Mouse (Mus musculus) forebrain, embryonic 10.5 days (tissue): ENCODE results near the gene Tnfrsf19. TPM values are rescaled to one million over a fixed set of nuclear protein-coding genes. Genes with fewer than 3 reads are reported as not detected.

Experiments
- DNase-seq: peaks from one replicate; pipeline ENCODE4 v3.0.0-alpha.2; 2017; ENCODE audit warnings: low spot score; ENCODE audit errors: extremely low spot score
- H3K27ac ChIP-seq: fragments of 300-500 bp; sonication (generic); 2 replicates; pipeline ENCODE4 v1.5.1; 2016; ENCODE audit warnings: mild to moderate bottlenecking
- H3K27me3 ChIP-seq: fragments of 300-500 bp; sonication (generic); 2 replicates; pipeline ENCODE4 v1.6.1; 2016; ENCODE audit warnings: mild to moderate bottlenecking; ENCODE audit not compliant: poor library complexity, severe bottlenecking
- H3K36me3 ChIP-seq: fragments of 300-500 bp; sonication (generic); replicated peaks from 2 replicates; pipeline ENCODE4 v1.6.1; 2016; ENCODE audit warnings: mild to moderate bottlenecking, moderate library complexity
- H3K4me1 ChIP-seq: fragments of 300-500 bp; sonication (generic); 2 replicates; pipeline ENCODE4 v1.6.1; 2016
- H3K4me3 ChIP-seq: fragments of 300-500 bp; sonication (generic); 2 replicates; pipeline ENCODE4 v1.5.1; 2016; ENCODE audit warnings: mild to moderate bottlenecking, moderate library complexity
- H3K9me3 ChIP-seq: fragments of 300-500 bp; sonication (generic); 2 replicates; pipeline ENCODE4 v1.6.1; 2016; ENCODE audit warnings: mild to moderate bottlenecking, moderate library complexity
- WGBS: fragments of 180-500 bp; shearing (Covaris S2); methylation state at CpG from one replicate; pipeline ENCODE4 v1.1.7; 2016; 5-methylcytosine and 5-hydroxymethylcytosine counted together
- polyA plus RNA-seq: library from polyadenylated mRNA; unstranded; fragments of >200 nt; fragmentation: Nextera tagmentation; extraction: Ambion mirVana; gene quantifications from 2 replicates; pipeline ENCODE4 v1.2.1, GENCODE M21; 2016

Gene Tnfrsf19
- 102 and 110 TPM in 2 replicates for polyA plus RNA-seq

DNA sequence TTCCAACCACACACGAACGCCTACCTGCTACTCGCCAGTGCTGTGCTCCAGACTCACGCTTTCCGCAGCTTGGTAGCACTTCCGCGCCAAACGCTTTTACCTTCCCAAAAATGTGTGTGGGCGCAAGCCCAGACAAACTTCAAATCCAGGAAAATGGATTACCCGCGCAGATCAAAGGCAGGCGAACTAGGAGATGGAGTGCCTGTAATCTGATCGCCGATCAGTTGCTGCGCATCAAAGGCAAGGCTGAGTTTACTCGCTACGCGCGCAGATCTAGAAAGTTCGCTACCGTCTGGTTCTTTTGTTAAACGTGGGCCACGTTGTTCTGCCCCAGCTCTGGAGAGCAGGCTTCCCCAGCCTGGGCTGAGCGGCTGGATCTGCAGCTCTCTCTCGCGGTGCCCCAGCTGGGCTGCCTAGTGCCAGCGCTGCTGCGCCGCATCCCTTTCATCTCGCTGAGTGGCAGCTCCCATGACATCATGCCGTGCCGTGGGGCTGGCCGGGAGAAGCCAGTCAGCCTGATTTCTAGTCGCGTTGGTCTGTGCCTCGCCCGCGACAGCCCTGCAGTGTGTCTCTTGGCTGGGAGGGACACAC lies at the start of gene Tnfrsf19:
TSS of gene Tnfrsf19 (minus strand) at position 400 of the 591 bp plus-strand sequence.
- WGBS = under 1% methylated on average over 38 of the region's 38 CpGs
- peak within 1 kb of the TSS; percentile 95 for H3K27ac ChIP-seq
- H3K27me3 ChIP-seq = peaks cover 44% of the 10 kb centered on the region
- DNase-seq = peak; percentile 95
- no peaks in the 10 kb centered on the region for H3K9me3 ChIP-seq
- H3K36me3 ChIP-seq = 0 out of 2 replicates have a peak, but pooled peaks cover 6% of the 10 kb centered on the region
- peaks cover 69% of the 10 kb centered on the region for H3K4me1 ChIP-seq
- H3K4me3 ChIP-seq = peak within 1 kb of the TSS; percentile 64

DNA sequence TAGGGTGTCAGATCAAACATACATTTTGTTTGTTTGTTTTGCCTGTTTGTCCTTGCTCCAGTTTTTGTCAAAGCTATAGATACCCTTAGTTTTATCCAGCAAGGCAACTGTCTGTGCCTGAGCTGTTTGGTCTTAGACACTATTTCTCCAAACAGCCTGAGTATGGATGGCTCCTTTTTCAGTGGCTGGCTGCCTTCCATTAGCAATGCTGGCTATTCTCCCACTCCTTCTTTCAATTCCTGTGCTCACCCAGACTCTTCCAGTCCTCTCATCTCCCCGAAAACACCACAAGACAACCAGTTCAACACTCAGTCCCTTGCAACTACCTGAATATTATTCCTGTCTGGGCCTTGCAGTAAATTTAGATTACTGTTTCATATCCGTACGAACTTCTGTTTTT lies 45.8 kb upstream of the Tnfrsf19 start:
- no peak overlapping the region for H3K27ac ChIP-seq
- no peak for DNase-seq
- WGBS = 91% methylated on average over 3 of the region's 3 CpGs

GRCm38 (mm10) chr14:61090955-61091354 lies 44.7 kb upstream of the Tnfrsf19 start:
- no peak overlapping the region for H3K4me3 ChIP-seq
- no peak for DNase-seq
- no peaks in the 10 kb centered on the region for H3K9me3 ChIP-seq
- H3K27me3 ChIP-seq = no peaks in the 10 kb centered on the region
- H3K4me1 ChIP-seq = no peaks in the 10 kb centered on the region
- H3K27ac ChIP-seq = no peak overlapping the region
- H3K36me3 ChIP-seq = no peaks in the 10 kb centered on the region
- WGBS = 84% methylated on average over 5 of the region's 5 CpGs

More for the DNA sequence above, 45.8 kb upstream of the Tnfrsf19 start:
- Histone ChIP-seq H3K9me3 (no peaks in the 10 kb centered on the region), H3K4me3 (no peak overlapping the region), H3K36me3 (no peaks in the 10 kb centered on the region), H3K4me1 (no peaks in the 10 kb centered on the region), H3K27me3 (no peaks in the 10 kb centered on the region)

- DNase-seq = no peak
- H3K27me3 ChIP-seq = no peaks in the 10 kb centered on the region
- no peak overlapping the region for H3K4me3 ChIP-seq
- H3K4me1 ChIP-seq = 0 out of 2 replicates have a peak, but pooled peaks cover 5% of the 10 kb centered on the region
- peaks cover 4% of the 10 kb centered on the region; the same call in 1 of the 2 replicates for H3K9me3 ChIP-seq
- H3K36me3 ChIP-seq = no peaks in the 10 kb centered on the region
- H3K27ac ChIP-seq = no peak overlapping the region
- WGBS = 79% methylated on average over 8 of the region's 8 CpGs
Measured at GRCm38 (mm10) chr14:61088187-61088586, 41.9 kb upstream of the Tnfrsf19 start.

DNA sequence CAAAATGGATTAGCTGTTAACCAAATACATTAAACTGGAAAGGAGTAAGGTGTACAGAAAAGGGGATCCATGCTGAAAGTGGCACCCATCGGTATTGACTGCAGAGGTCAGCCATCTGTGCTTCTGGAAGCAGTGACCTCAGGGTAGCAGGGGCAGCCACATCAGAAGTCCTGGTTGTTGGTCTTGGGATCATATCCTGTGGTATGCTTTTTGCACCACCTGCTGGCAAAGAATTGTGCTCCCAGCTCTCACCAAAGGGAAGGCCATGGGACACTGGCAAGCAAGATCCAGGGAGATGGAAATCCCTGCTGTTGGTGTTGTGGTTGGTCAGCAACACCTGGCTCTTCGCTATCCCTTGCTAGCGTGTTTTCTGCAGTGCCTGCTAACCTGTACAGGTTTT lies 39.0 kb upstream of the Tnfrsf19 start:
- H3K27ac ChIP-seq = no peak overlapping the region
- no peaks in the 10 kb centered on the region for H3K36me3 ChIP-seq
- 67% methylated on average over 3 of the region's 3 CpGs for WGBS
- no peak overlapping the region for H3K4me3 ChIP-seq
- H3K27me3 ChIP-seq = no peaks in the 10 kb centered on the region
- peaks cover 4% of the 10 kb centered on the region; the same call in 1 of the 2 replicates for H3K9me3 ChIP-seq
- 0 out of 2 replicates have a peak, but pooled peaks cover 5% of the 10 kb centered on the region for H3K4me1 ChIP-seq
- peak; percentile 42 for DNase-seq

DNA sequence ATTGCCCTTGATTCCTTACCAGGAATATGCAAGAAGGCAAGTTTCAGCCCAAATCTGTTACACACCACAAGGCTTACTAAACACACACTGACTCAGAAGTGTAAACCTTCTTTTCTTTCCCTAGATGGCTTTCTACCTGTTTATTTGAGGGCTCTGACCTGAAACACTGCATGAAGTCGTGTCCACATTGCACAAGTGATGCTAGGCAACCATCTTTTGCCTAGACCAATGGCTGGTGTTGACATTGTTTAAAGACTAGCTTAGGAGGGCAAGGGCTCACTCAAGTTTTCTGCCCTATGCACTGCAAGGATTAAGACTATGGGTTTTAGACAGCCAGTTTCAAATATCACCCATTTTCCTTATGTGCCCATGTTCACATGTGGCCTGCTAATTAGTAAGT lies 23.3 kb upstream of the Tnfrsf19 start:
- no peak for DNase-seq
- Histone ChIP-seq H3K27ac (no peak overlapping the region), H3K4me1 (peaks cover 11% of the 10 kb centered on the region), H3K4me3 (no peak overlapping the region), H3K9me3 (no peaks in the 10 kb centered on the region), H3K36me3 (no peaks in the 10 kb centered on the region), H3K27me3 (no peaks in the 10 kb centered on the region)
- WGBS = 70% methylated on average over 1 of the region's 1 CpGs

DNA sequence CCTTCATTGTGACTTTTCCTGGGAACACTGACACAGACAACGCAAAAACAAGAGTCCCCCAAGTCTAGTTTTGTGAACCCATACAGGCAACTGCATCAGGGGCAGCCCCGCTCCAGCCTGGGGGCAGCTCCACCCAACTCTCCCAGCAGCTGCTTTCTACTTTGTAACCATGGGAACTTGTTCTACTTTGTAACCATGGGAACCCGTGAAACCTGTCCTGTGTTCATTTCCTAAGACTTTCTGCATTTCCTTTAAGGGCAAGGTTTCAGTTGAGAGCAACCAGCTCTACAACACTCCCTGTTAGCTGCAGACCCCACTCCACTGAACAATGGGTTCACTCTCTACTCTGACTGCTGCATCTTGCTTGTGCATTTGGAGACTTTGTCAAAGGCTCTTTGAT lies 15.4 kb upstream of the Tnfrsf19 start:
- no peak overlapping the region for H3K4me3 ChIP-seq
- H3K4me1 ChIP-seq = peaks cover 37% of the 10 kb centered on the region
- peaks cover 29% of the 10 kb centered on the region for H3K27me3 ChIP-seq
- no peaks in the 10 kb centered on the region for H3K36me3 ChIP-seq
- H3K27ac ChIP-seq = peak overlapping the region; percentile 69
- no peaks in the 10 kb centered on the region for H3K9me3 ChIP-seq
- WGBS = 22% methylated on average over 3 of the region's 3 CpGs
- peak; percentile 46 for DNase-seq

GRCm38 (mm10) chr14:61059316-61059945 lies 13.1 kb upstream of the Tnfrsf19 start:
- Histone ChIP-seq H3K4me1 (peaks cover 60% of the 10 kb centered on the region), H3K36me3 (no peaks in the 10 kb centered on the region), H3K27ac (no peak overlapping the region), H3K27me3 (peaks cover 47% of the 10 kb centered on the region), H3K9me3 (no peaks in the 10 kb centered on the region), H3K4me3 (no peak overlapping the region)
- DNase-seq = no peak
- 96% methylated on average over 9 of the region's 9 CpGs for WGBS

- Histone ChIP-seq H3K4me3 (peak overlapping the region; percentile 47), H3K27ac (peak overlapping the region; percentile 79), H3K36me3 (no peaks in the 10 kb centered on the region), H3K27me3 (peaks cover 54% of the 10 kb centered on the region), H3K9me3 (peaks cover 6% of the 10 kb centered on the region; the same call in 1 of the 2 replicates), H3K4me1 (peaks cover 56% of the 10 kb centered on the region)
- whole genome bisulfite sequencing = 11% methylated on average over 11 of the region's 11 CpGs
- DNase-seq = no peak
Measured at GRCm38 (mm10) chr14:61056962-61057361, 10.7 kb upstream of the Tnfrsf19 start.

- H3K27ac ChIP-seq = peak overlapping the region; percentile 79
- H3K4me3 ChIP-seq = peak overlapping the region; percentile 47
- under 1% methylated on average over 16 of the region's 16 CpGs for WGBS
- H3K27me3 ChIP-seq = peaks cover 54% of the 10 kb centered on the region
- peak; percentile 42 for DNase-seq
- H3K36me3 ChIP-seq = no peaks in the 10 kb centered on the region
- H3K4me1 ChIP-seq = peaks cover 52% of the 10 kb centered on the region
- peaks cover 6% of the 10 kb centered on the region; the same call in 1 of the 2 replicates for H3K9me3 ChIP-seq
Measured at GRCm38 (mm10) chr14:61056445-61056844, 10.2 kb upstream of the Tnfrsf19 start.

GRCm38 (mm10) chr14:61055864-61056263 lies 9.6 kb upstream of the Tnfrsf19 start:
- Histone ChIP-seq H3K36me3 (no peaks in the 10 kb centered on the region), H3K27me3 (peaks cover 54% of the 10 kb centered on the region), H3K4me1 (peaks cover 52% of the 10 kb centered on the region), H3K4me3 (peak overlapping the region; percentile 47), H3K9me3 (peaks cover 6% of the 10 kb centered on the region; the same call in 1 of the 2 replicates), H3K27ac (peak overlapping the region; percentile 79)
- WGBS = 50% methylated on average over 1 of the region's 1 CpGs
- no peak for DNase-seq

DNA sequence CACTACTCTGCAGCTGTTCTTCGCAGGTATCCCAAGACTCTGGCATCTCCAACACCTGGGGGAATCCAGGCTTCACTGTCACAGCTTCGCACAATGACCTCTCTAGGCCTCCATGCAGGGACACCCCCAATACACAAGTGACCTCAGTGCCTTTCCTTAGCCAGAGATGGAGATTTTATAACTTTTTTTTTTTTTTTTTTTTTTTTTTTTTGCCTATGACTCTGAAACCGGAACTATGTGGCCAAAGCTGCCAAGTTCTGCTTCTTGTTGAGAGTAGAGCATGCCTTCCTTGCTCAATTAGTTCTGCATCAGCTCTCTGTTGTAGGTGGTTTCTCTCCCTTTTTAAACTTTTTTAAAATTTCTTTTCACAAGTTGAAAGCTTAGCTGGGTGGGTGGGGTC lies 5.9 kb upstream of the Tnfrsf19 start:
- no peak overlapping the region for H3K27ac ChIP-seq
- no peak for DNase-seq
- 95% methylated on average over 3 of the region's 3 CpGs for WGBS
- H3K4me3 ChIP-seq = no peak overlapping the region
- H3K4me1 ChIP-seq = peaks cover 48% of the 10 kb centered on the region
- peaks cover 6% of the 10 kb centered on the region; the same call in 1 of the 2 replicates for H3K9me3 ChIP-seq
- no peaks in the 10 kb centered on the region for H3K36me3 ChIP-seq
- H3K27me3 ChIP-seq = peaks cover 62% of the 10 kb centered on the region

DNA sequence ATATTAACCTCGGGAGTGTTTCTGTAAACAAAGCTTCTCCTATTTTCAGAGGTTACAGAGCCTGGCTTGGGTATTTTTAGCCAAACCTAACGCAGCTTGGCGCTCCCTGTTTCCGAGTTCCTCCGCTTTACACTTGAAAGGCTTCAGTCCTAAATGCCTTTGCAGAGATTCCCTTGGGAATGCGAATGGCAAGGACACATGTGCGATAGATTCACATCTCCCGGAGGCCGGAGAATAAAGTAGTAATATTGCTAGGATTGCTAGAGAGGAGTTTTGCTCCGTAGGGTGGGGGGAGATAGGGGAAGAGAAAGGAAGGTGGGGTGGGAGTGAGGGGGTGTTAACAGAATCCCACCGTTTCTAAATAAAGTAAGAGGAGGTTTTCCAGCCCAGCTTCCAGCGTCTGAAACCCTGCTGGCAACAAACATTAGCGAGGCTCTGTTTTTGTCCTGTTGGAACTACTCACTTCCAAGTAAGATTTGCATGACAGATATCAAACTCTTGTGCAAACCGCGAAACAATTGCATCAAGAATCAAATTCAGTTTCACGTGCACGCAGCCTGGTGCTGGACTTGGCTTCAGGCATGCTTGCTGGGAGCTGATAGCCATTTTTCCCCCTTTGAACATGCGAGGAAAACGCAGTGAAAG lies 722 bp downstream of the Tnfrsf19 start:
- peak; percentile 45 for DNase-seq
- Histone ChIP-seq H3K27me3 (peaks cover 49% of the 10 kb centered on the region), H3K9me3 (no peaks in the 10 kb centered on the region), H3K4me3 (peak overlapping the region; percentile 64), H3K4me1 (peaks cover 66% of the 10 kb centered on the region), H3K27ac (peak overlapping the region; percentile 95), H3K36me3 (peaks cover 11% of the 10 kb centered on the region)
- under 1% methylated on average over 19 of the region's 19 CpGs for WGBS
